Mouse (Mus musculus): ENCODE results near the gene Pheta1. TPM values are rescaled to one million over a fixed set of nuclear protein-coding genes. Genes with fewer than 3 reads are reported as not detected.

Pheta1 gene
- polyA plus RNA-seq (2016; fragmentation: Nextera tagmentation; extraction: Ambion mirVana), result 47.3 and 48.1 TPM in 2 replicates

DNA sequence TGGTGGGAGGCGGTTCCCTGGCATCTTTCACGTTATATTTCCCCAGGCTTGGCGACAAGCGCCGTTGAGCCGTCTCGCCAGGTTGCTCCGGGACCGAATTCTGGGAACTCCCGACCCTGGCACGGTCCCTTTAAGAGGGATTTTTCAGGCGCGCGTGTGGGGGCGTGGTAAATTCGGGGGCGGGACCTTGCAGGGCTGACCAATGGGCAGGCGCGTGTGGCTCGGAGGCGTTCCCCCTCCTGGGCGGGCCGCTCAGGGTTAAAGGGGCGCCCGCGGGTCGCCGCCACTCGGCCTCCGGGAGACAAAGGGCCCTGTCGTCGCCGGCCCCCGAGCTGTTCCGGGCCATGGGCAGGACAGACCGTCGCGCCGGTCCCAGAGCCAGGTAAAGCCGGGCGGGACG, at the start of gene Pheta1:
Gene Pheta1, plus strand, starts transcription at position 242 of the 400 bp plus-strand sequence.
- H3K9ac ChIP-seq, result peak within 1 kb of the TSS; percentile 80
- peaks cover 31% of the 10 kb centered on the region for H3K36me3 ChIP-seq
- peak within 1 kb of the TSS; percentile 84 for H3K27ac ChIP-seq
- no peaks in the 10 kb centered on the region for H3K9me3 ChIP-seq
- peak within 1 kb of the TSS; percentile 71 for H3K4me2 ChIP-seq (replicated peaks)
- H3K27me3 ChIP-seq, result peaks cover 17% of the 10 kb centered on the region
- WGBS, result under 1% methylated on average over 36 of the region's 42 CpGs
- peak within 1 kb of the TSS; percentile 83 for H3K4me3 ChIP-seq
- peaks cover 16% of the 10 kb centered on the region for H3K4me1 ChIP-seq
- ATAC-seq (ENCODE audit: insufficient number of reproducible peaks, insufficient read depth, low FRiP score, low TSS enrichment), result peak; percentile 87

DNA sequence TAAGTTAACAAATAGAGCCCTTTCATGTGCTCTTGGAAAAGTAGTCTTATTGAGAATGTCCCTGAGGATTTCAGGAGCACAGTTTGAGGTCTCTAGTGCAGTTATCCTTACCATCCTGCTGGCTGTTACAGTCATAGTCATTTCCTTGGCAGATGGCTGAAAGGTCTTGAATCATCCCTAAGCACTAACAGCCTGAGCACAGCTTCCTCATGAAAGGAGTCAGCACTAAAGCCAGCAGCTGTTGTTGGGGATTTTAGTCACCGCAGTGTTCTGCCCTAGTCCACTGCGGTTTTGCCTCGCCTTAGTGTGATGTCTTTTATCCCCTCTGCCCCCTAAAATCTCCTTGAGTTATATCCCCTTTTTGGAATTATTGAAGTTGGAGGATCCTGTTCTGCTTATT, 41.6 kb upstream of the Pheta1 start:
- no peak for ATAC-seq (ENCODE audit: insufficient number of reproducible peaks, insufficient read depth, low FRiP score, low TSS enrichment)
- Histone ChIP-seq H3K27me3 (no peaks in the 10 kb centered on the region), H3K36me3 (peaks cover 48% of the 10 kb centered on the region), H3K9ac (no peak overlapping the region), H3K27ac (no peak overlapping the region), H3K4me1 (no peaks in the 10 kb centered on the region), H3K4me2 (replicated peaks) (no peak overlapping the region), H3K4me3 (no peak overlapping the region), H3K9me3 (no peaks in the 10 kb centered on the region)
- 90% methylated on average over 3 of the region's 3 CpGs for WGBS

GRCm38 (mm10) chr5:121808202-121808601, 40.6 kb upstream of the Pheta1 start:
- Histone ChIP-seq H3K27me3 (no peaks in the 10 kb centered on the region), H3K9me3 (no peaks in the 10 kb centered on the region), H3K4me3 (no peak overlapping the region), H3K4me2 (replicated peaks) (no peak overlapping the region), H3K36me3 (peaks cover 50% of the 10 kb centered on the region), H3K9ac (no peak overlapping the region), H3K27ac (no peak overlapping the region), H3K4me1 (no peaks in the 10 kb centered on the region)
- ATAC-seq (ENCODE audit: insufficient number of reproducible peaks, insufficient read depth, low FRiP score, low TSS enrichment), result no peak
- 86% methylated on average over 2 of the region's 2 CpGs for WGBS

- no peak overlapping the region for H3K4me3 ChIP-seq
- no peak overlapping the region for H3K4me2 ChIP-seq (replicated peaks)
- peaks cover 47% of the 10 kb centered on the region for H3K36me3 ChIP-seq
- H3K4me1 ChIP-seq, result no peaks in the 10 kb centered on the region
- no peak for ATAC-seq (ENCODE audit: insufficient number of reproducible peaks, insufficient read depth, low FRiP score, low TSS enrichment)
- H3K27me3 ChIP-seq, result no peaks in the 10 kb centered on the region
- 86% methylated on average over 5 of the region's 5 CpGs for WGBS
- no peaks in the 10 kb centered on the region for H3K9me3 ChIP-seq
- no peak overlapping the region for H3K9ac ChIP-seq
- H3K27ac ChIP-seq, result no peak overlapping the region
Observed at GRCm38 (mm10) chr5:121809667-121810224, 39.0 kb upstream of the Pheta1 start.

GRCm38 (mm10) chr5:121810331-121811151, 38.2 kb upstream of the Pheta1 start:
- WGBS, result 89% methylated on average over 17 of the region's 17 CpGs
- H3K4me3 ChIP-seq, result no peak overlapping the region

DNA sequence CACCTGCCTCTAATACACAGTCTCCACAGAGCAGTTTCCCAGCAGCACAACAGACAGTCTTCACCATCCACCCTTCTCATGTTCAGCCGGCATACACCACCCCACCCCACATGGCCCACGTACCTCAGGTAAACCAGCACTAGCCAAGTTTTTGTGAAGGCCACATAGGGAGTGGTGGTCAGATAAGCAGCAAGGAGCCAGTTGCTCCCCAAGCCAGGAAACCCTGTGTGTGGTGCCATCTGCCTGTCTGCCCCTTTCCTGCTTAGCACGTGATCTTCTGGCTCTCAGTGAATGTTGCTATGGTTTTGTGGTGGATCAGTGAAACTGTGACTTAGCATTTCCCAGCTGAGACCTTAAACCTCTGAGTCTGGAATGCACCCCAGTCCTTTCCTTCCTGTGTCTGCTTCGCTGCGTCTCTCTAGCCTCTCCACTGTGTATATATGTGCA, 37.3 kb upstream of the Pheta1 start:
- 0 out of 2 replicates have a peak overlapping the region, but pooled peaks have one; percentile 50 for H3K27ac ChIP-seq
- no peaks in the 10 kb centered on the region for H3K4me1 ChIP-seq
- H3K9me3 ChIP-seq, result no peaks in the 10 kb centered on the region
- WGBS, result 94% methylated on average over 5 of the region's 5 CpGs
- peaks cover 59% of the 10 kb centered on the region for H3K36me3 ChIP-seq
- no peak overlapping the region for H3K4me2 ChIP-seq (replicated peaks)
- no peaks in the 10 kb centered on the region for H3K27me3 ChIP-seq
- no peak for ATAC-seq (ENCODE audit: insufficient number of reproducible peaks, insufficient read depth, low FRiP score, low TSS enrichment)
- no peak overlapping the region for H3K9ac ChIP-seq
- no peak overlapping the region for H3K4me3 ChIP-seq

More at GRCm38 (mm10) chr5:121810331-121811151, 38.2 kb upstream of the Pheta1 start:
- no peak overlapping the region for H3K4me2 ChIP-seq (replicated peaks)
- no peak overlapping the region for H3K9ac ChIP-seq
- no peaks in the 10 kb centered on the region for H3K9me3 ChIP-seq
- no peak overlapping the region for H3K27ac ChIP-seq
- H3K36me3 ChIP-seq, result peaks cover 50% of the 10 kb centered on the region
- no peak for ATAC-seq (ENCODE audit: insufficient number of reproducible peaks, insufficient read depth, low FRiP score, low TSS enrichment)
- no peaks in the 10 kb centered on the region for H3K4me1 ChIP-seq
- no peaks in the 10 kb centered on the region for H3K27me3 ChIP-seq

DNA sequence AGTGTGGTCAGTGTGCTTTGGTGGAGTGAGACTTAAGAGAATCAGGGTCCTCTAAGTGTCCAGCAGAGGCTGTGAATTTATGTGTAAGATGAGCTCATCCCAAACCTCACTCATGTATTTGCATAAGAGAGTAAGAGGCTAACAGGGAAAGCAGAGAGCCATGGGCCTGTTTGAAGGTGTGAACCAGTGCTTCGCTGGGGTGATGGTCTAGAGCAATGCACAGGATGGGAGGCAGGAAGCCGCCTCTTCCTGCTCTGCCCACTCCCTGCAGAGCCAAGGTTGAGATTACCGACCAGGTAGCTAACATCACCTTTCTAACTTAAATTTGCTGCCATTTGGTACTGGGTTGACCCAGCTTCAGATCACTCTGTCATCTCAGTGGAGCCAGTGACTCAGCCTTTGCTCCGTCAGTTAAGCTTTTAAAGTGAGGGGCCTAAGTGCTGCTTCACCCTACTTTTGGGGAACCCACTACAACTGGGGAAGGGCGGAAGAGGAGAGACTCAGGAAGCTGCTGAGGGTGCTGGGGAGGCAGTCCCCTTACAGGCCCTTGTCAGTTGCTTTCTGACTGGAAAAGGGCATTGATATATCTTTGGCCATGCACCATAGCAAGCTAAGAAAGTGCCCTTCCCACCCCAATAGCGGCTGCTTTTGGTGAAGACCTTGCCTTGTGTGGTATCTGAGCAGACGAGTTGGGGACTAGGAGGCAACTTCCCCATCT, 36.1 kb upstream of the Pheta1 start:
- no peak overlapping the region for H3K4me3 ChIP-seq
- peaks cover 71% of the 10 kb centered on the region for H3K36me3 ChIP-seq
- no peak for ATAC-seq (ENCODE audit: insufficient number of reproducible peaks, insufficient read depth, low FRiP score, low TSS enrichment)
- no peaks in the 10 kb centered on the region for H3K27me3 ChIP-seq
- no peaks in the 10 kb centered on the region for H3K4me1 ChIP-seq
- whole genome bisulfite sequencing, result 89% methylated on average over 7 of the region's 7 CpGs
- H3K9ac ChIP-seq, result no peak overlapping the region
- H3K27ac ChIP-seq, result no peak overlapping the region
- no peaks in the 10 kb centered on the region for H3K9me3 ChIP-seq
- no peak overlapping the region for H3K4me2 ChIP-seq (replicated peaks)

DNA sequence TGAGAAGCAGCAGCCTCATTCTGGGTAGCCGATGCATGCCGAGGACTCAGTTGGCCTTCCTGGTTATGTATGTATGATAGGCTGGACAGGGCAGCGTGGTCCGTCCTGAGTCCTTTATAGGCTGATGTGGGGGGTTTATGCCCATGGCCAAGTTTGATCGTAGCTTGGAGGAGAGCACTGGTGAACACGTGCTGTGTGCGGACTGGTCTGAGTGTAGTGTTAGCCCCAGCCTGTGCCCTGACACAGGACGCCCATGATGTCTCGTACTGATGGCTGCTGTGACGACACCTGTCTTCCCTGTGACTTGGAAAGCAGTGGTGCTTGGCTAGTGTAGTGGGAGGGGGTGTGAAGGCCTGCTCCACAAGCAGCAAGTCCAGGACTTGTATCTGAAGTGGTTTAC, 35.0 kb upstream of the Pheta1 start:
- peaks cover 82% of the 10 kb centered on the region for H3K36me3 ChIP-seq
- H3K4me3 ChIP-seq, result no peak overlapping the region
- H3K9me3 ChIP-seq, result no peaks in the 10 kb centered on the region
- no peaks in the 10 kb centered on the region for H3K27me3 ChIP-seq
- no peaks in the 10 kb centered on the region for H3K4me1 ChIP-seq
- H3K9ac ChIP-seq, result no peak overlapping the region
- 92% methylated on average over 10 of the region's 10 CpGs for WGBS
- H3K4me2 ChIP-seq (replicated peaks), result no peak overlapping the region
- ATAC-seq (ENCODE audit: insufficient number of reproducible peaks, insufficient read depth, low FRiP score, low TSS enrichment), result no peak
- no peak overlapping the region for H3K27ac ChIP-seq

- no peak overlapping the region for H3K4me2 ChIP-seq (replicated peaks)
Observed at GRCm38 (mm10) chr5:121815067-121815466, 33.7 kb upstream of the Pheta1 start.

GRCm38 (mm10) chr5:121815867-121816380, 32.9 kb upstream of the Pheta1 start:
- Histone ChIP-seq H3K4me3 (no peak overlapping the region), H3K4me1 (no peaks in the 10 kb centered on the region), H3K9me3 (no peaks in the 10 kb centered on the region), H3K27me3 (no peaks in the 10 kb centered on the region), H3K27ac (no peak overlapping the region), H3K36me3 (peaks cover 96% of the 10 kb centered on the region), H3K4me2 (replicated peaks) (no peak overlapping the region), H3K9ac (no peak overlapping the region)
- no peak for ATAC-seq (ENCODE audit: insufficient number of reproducible peaks, insufficient read depth, low FRiP score, low TSS enrichment)
- 92% methylated on average over 8 of the region's 8 CpGs for whole genome bisulfite sequencing

More at GRCm38 (mm10) chr5:121815067-121815466, 33.7 kb upstream of the Pheta1 start:
- Histone ChIP-seq H3K9ac (no peak overlapping the region), H3K27ac (no peak overlapping the region), H3K36me3 (peaks cover 94% of the 10 kb centered on the region), H3K4me3 (no peak overlapping the region), H3K9me3 (no peaks in the 10 kb centered on the region), H3K27me3 (no peaks in the 10 kb centered on the region), H3K4me1 (no peaks in the 10 kb centered on the region)
- ATAC-seq (ENCODE audit: insufficient number of reproducible peaks, insufficient read depth, low FRiP score, low TSS enrichment), result no peak
- WGBS, result 69% methylated on average over 3 of the region's 3 CpGs

DNA sequence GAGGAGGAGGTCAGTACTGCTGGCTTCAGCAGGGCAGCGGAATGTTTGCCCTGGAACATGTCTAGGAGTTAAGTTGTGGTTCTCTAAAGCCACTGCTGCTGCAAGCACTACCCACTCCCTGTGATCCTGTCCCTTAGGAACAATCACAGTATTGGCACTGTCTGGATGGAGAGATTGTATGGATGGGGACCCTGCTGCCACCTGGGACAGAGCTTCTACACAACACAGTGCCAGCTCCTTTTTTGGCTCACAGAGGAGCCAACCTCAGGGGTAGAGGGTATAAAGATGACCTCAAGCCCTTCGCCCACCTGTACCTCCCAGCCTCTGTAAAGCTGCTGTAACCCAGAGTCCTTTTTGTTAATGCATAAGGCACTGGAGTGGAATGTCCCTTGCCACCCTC, 32.2 kb upstream of the Pheta1 start:
- Histone ChIP-seq H3K9me3 (no peaks in the 10 kb centered on the region), H3K4me2 (replicated peaks) (no peak overlapping the region), H3K36me3 (peaks cover 92% of the 10 kb centered on the region), H3K27me3 (no peaks in the 10 kb centered on the region), H3K4me1 (no peaks in the 10 kb centered on the region), H3K9ac (no peak overlapping the region), H3K4me3 (no peak overlapping the region), H3K27ac (no peak overlapping the region)
- no peak for ATAC-seq (ENCODE audit: insufficient number of reproducible peaks, insufficient read depth, low FRiP score, low TSS enrichment)
- WGBS, result 94% methylated on average over 2 of the region's 2 CpGs

Data from embryonic facial prominence, embryonic 12.5 days (tissue).